Mouse (Mus musculus): ENCODE data around the gene Acan.

DNA sequence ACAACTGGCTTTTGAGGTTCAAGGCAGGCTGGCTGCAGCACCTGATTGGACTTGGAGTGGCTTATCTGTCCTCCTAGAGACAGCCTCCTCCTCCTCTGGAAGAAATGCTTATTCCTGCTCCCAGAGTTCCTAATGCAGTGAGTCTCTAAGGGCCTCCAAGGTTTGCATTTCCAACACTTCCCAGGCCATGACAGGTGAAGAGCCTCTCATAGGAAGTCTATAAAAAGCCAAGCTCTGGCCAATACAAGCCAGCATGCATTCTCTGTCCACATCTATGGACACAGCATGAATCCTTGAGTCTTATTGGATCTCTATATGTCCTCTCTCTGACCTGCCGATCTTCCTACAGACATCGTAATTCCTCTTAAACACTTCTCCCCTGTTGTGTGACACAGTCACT lies 18.8 kb upstream of the Acan start:
- no peak for TF ChIP-seq CTCF (IDR thresholded peaks at IDR 0.05)
- TF ChIP-seq EP300 (IDR thresholded peaks at IDR 0.05), result no peak

Measured in lung, postnatal 0 days (tissue).